Mouse (Mus musculus): ENCODE data around the gene Zrsr1.
A peak's percentile ranks its signal among the peaks of the same experiment; 100 is the strongest.

- peak; percentile 24 for TF ChIP-seq CTCF (conservative IDR thresholded peaks at IDR 0.05; ENCODE audit: low read length)
- no peak for TF ChIP-seq POU5F1 (IDR thresholded peaks at IDR 0.05; ENCODE audit: borderline replicate concordance, low read length)
- TF ChIP-seq NANOG (IDR thresholded peaks at IDR 0.05; ENCODE audit: borderline replicate concordance, low read length), result no peak
These were observed 6.3 kb upstream of the Zrsr1 start for GRCm38 (mm10) chr11:22965503-22965902.
